Mouse (Mus musculus) thymus, adult 2 months (tissue): Measurements from ENCODE around the gene Nt5dc3.

Experiments used
- CTCF ChIP-seq: fragments of 200-500 bp; IDR thresholded peaks from 2 replicates; pipeline ENCODE4 v1.5.1; 2012; ENCODE audit warnings: mild to moderate bottlenecking, control low read depth, low read length, moderate library complexity, borderline replicate concordance; ENCODE audit not compliant: control insufficient read depth, poor library complexity, insufficient read depth; ENCODE audit errors: extremely low read depth
- POLR2A ChIP-seq: fragments of 200-500 bp; IDR thresholded peaks from 2 replicates; pipeline ENCODE4 v1.6.1; 2012; ENCODE audit warnings: mild to moderate bottlenecking, low read length, control low read depth, moderate library complexity; ENCODE audit not compliant: control insufficient read depth, poor library complexity, insufficient read depth; ENCODE audit errors: extremely low read depth

- TF ChIP-seq CTCF (no peak), POLR2A (no peak)
These were observed 46.1 kb downstream of the Nt5dc3 start for GRCm38 (mm10) chr10:86824871-86825270.
